Mouse (Mus musculus): Measurements from ENCODE around the gene Smim12. TPM values are rescaled to one million over a fixed set of nuclear protein-coding genes. Genes with fewer than 3 reads are reported as not detected.

Smim12 gene
- total RNA-seq, 2 experiments from 2014 or later, result 43.1 to 43.5 TPM

DNA sequence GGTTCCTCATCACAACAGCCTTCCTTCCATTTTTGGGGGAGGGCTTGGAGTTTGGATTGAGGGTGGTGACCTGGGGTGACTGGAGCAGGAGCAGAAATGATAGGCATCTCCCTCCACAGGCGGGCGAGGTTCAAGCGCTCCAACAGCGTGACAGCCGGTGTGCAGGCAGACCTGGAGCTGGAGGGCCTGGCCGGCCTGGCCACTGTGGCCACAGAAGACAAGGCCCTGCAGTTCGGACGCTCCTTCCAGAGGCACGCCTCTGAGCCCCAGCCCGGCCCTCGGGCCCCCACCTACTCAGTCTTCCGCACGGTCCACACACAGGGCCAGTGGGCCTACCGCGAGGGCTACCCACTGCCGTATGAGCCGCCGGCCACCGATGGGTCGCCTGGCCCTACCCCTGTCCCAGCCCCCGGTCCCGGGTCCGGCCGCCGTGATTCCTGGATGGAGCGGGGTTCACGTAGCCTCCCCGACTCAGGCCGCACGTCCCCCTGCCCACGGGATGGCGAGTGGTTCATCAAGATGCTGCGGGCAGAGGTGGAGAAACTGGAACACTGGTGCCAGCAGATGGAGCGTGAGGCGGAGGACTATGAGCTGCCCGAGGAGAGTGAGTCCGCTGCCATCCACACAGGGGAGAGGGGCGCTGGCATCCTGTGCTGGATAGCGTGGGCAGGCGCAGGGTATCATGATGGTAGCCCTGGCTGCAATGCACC, 10.0 kb upstream of the Smim12 start:
- intact Hi-C loops (cut with DNase I), result loop anchor here (10.0 kb wide), 1 partner anchor 679 kb away; the partner anchor contains the start of gene Clspn

DNA sequence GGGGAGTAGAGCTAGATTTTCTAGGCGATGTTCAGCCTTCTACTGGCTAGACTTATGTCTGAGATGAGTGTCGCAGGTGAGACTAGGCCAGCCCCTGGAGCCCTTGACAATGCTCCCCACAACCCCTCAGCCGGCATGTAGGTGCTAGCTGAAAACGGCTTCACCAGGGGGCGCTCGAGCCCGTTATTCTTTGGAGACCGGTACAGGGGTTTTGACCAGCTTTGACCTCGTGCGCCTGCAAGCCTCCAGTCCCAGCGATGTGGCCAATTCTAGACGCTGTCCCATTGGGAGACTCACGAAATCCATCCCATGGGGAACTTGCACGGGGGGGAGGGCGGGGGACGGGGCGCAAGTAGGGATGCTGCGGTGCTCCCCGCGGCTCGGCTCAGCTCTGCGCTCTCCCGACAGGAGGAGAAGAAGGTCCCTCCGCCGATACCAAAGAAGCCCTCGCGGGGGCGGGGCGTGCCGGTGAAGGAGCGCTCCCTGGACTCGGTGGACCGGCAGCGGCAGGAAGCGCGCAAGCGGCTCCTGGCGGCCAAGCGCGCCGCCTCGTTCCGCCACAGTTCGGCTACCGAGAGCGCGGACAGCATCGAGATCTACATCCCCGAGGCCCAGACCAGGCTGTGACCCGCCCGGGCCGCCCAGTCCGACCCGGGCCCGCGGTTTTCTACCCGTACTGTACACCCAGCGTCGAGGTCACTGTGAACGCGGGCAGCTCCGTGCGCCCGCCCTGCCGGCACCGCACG, 7.7 kb upstream of the Smim12 start:
- intact Hi-C loops (cut with DNase I), result loop anchor here (1.0 to 10.0 kb wide), 2 partner anchors 89 to 681 kb away; partner anchors contain the start of gene Clspn
- DNase-seq, result peak; percentile 89 to 92

More for the DNA sequence above, 10.0 kb upstream of the Smim12 start:
- no peak for DNase-seq

DNA sequence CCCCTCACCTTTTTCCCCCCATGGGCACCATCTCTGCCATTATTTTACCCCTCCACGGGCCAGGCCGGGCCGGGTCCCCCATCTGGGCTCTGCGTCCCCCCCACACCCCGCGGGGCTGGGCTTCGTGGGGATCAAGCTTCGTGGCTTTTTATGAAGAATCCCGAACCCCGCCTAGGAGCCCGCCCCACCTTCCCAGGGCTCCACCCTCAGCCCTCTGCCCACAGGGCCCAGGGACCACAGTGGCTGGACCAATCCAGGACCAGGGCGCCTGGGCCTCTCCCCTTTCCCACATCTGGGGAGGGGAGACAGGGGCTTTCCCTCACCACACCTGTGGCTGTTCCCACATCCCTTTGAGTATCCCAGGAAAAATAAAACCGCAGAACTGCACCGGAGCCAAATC, 7.0 kb upstream of the Smim12 start:
- DNase-seq, result no peak
- intact Hi-C loops (cut with DNase I), result loop anchor here (1.0 to 10.0 kb wide), 2 partner anchors 11 to 682 kb away; partner anchors contain the start of gene Clspn

GRCm38 (mm10) chr4:127237271-127237670, 6.3 kb upstream of the Smim12 start:
- intact Hi-C loops (cut with DNase I), result loop anchor here (1.0 to 10.0 kb wide), 2 partner anchors 10 to 682 kb away; partner anchors contain the start of gene Clspn

DNA sequence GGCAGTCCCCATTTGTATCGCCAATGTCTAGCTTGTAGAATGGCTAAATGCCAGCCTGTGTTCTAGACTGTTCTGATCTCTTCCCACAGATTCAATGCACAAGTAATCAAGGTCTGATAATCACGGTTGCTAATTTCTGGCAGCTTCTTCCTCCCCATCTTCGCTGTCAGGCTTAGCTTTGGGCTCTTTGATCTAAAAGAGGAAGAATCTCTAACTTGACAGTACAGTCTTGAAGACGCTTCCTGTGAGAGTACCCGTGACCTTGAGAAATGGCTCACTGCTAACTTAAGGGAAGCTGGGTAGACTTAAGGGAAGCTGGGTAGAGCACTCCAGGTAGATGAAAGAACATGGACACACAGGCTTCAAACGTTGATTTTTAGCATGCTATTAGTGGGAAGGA, 888 bp upstream of the Smim12 start:
- intact Hi-C loops (cut with DNase I), result loop anchor here (10.0 kb wide), 2 partner anchors 168 to 218 kb away; partner anchors contain the start of genes Sfpq and Zmym6

More at GRCm38 (mm10) chr4:127237271-127237670, 6.3 kb upstream of the Smim12 start:
- no peak for DNase-seq

GRCm38 (mm10) chr4:127243953-127244352, 369 bp downstream of the Smim12 start:
- intact Hi-C loops (cut with DNase I), result loop anchor here (10.0 kb wide), 2 partner anchors 169 to 219 kb away; partner anchors contain the start of genes Sfpq and Zmym6
- DNase-seq, result no peak

More for the DNA sequence above, 888 bp upstream of the Smim12 start:
- no peak for DNase-seq

GRCm38 (mm10) chr4:127249701-127250349, 6.2 kb downstream of the Smim12 start:
- intact Hi-C loops (cut with DNase I), result loop anchor here (1.0 to 10.0 kb wide), 3 partner anchors 69 to 225 kb away; partner anchors contain the start of genes Sfpq and Zmym6
- DNase-seq, result peak; percentile 96 to 97

GRCm38 (mm10) chr4:127251963-127252585, 8.5 kb downstream of the Smim12 start:
- intact Hi-C loops (cut with DNase I), result no loop called here
- peak; percentile 84 to 86 for DNase-seq

DNA sequence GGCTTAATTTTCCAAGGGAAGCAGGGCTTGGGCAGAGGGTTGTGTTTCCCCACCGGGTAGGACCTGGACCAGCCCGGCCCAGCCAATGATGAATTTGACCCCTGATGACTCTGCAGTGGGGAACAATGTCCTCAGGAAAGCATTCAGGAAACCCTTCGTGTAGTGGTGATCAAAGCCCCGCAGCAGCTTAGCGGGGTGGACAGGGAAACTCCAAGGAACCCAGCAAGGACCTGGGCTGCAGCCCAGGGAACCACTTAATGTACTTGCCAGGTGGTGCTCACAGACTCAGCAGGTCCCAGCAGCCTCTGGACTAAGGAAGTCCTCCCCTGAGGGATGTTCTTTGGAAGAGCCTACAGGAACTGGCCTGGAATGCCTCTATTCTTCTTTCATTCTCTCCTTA, 13.2 kb downstream of the Smim12 start:
- DNase-seq, result peak; percentile 46 to 52
- intact Hi-C loops (cut with DNase I), result no loop called here

- intact Hi-C loops (cut with DNase I), result loop anchor here (2.0 kb wide), 1 partner anchor 20 kb away; no protein-coding TSS in a partner anchor
- DNase-seq, result peak; percentile 46 to 48
Measured at GRCm38 (mm10) chr4:127258186-127258897, 14.8 kb downstream of the Smim12 start.

GRCm38 (mm10) chr4:127261601-127262000, 18.0 kb downstream of the Smim12 start:
- DNase-seq, result no peak
- intact Hi-C loops (cut with DNase I), result no loop called here

- peak; percentile 19 to 30 for DNase-seq
- intact Hi-C loops (cut with DNase I), result no loop called here
Measured at GRCm38 (mm10) chr4:127263438-127264182, 20.0 kb downstream of the Smim12 start.

- DNase-seq, result no peak
- intact Hi-C loops (cut with DNase I), result no loop called here
Measured at GRCm38 (mm10) chr4:127264183-127264554, 20.6 kb downstream of the Smim12 start.

DNA sequence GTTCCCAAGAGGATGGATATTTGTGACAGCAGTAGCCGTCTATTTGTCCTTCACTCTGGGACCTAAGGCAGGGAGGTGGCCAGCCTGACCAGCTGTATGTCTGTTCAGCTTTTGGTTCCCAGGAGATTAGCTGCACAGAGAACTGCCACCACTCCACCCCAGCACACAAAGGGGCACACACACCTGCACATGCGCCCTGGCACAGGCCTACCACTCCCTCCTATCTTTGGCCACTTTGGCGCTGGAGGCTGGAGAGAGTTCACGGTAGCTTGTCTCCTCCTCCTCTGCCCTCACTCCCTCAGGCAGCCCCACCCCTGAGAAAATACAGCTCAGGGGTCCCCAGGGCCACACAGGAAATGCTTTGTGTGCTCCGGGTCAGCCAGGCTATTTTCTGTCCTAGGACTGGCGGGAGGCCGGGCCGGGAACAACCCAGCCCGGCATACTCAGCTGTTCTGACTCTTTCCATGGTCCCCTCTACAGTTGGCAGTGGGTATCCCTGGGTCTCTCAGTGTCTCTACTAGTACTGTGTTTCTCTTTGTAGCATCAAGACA, 34.9 kb downstream of the Smim12 start:
- intact Hi-C loops (cut with DNase I), result loop anchor here (2.0 kb wide), 2 partner anchors 20 to 36 kb away; partner anchors contain the start of gene Gja4
- DNase-seq, result peak; percentile 63 to 67

DNA sequence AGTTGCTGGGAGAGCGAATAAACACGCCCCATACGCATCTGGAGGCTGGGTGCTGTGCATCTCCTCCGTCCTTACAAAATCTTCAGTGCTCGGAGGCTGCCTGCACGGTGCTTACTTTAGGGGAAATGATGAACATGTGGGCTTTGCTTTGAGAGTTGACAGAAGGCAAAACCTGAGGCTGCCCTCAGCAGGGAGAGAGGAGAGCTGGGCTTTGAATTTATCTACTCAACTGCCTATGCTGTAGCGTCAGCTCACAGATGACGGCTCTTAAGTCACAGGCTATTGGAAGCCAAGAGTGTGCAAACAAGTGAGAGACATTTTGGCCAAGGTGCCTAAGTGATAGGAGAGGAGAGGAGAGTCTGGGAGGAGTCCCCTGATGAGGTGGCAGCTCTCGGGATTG, 35.7 kb downstream of the Smim12 start:
- DNase-seq, result no peak
- intact Hi-C loops (cut with DNase I), result loop anchor here (2.0 kb wide), 2 partner anchors 20 to 36 kb away; partner anchors contain the start of gene Gja4

GRCm38 (mm10) chr4:127286907-127287306, 43.3 kb downstream of the Smim12 start:
- DNase-seq, result no peak
- intact Hi-C loops (cut with DNase I), result no loop called here

DNA sequence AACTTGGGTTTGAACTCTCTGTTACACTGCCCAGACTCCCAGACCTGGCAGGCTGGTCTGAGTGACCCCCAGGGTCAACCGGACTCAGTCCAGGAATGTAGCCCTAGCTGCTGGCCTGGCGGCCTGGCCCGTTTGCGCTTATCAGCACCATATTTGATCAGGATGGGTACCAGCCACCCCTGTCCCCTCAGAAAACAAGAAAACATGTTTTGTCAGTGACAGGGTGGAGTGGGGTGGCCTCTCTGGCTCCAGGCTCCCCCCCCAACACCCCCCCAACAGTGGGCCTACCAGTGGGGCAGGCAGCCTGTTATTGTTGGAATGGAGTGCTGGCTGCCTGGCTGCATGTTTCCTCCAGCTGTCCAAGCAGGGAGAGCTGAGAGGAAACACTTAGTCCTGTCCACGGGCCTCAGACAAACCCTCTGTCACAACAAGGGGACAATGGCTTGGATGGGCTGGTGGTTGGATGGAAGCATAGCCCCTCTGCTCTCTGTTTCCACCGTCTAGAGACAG, 45.5 kb downstream of the Smim12 start:
- peak; percentile 64 to 65 for DNase-seq
- intact Hi-C loops (cut with DNase I), result no loop called here

- DNase-seq, result no peak
- intact Hi-C loops (cut with DNase I), result no loop called here
Measured at GRCm38 (mm10) chr4:127292631-127293030, 49.0 kb downstream of the Smim12 start.
